In genomic region chr4:98102625-98103336, GRCm38 (mm10) we compare ENCODE assay signal across 8 mouse cellular contexts.
DNase-seq lines count a peak whose midpoint lies in the region; ATAC-seq lines count a peak whose summit lies in the region.
"Had no signal": no experiment of that assay in that cellular context is flagged by ENCODE, and none has a peak within 500 bp of the region (broad histone marks: within the 10 kb centered on the region; RNA-seq: fewer than 3 reads in every experiment).

No protein-coding gene starts in this region.

- ATAC-seq in neural tube, embryonic 13.5 days (ENCODE audit: low read depth), result no peak
- ATAC-seq in hindbrain, embryonic 12.5 days (ENCODE audit: low FRiP score), result no peak

- WGBS in neural tube, embryonic 13.5 days, result 52% methylated on average over 24 of the region's 24 CpGs
- 53% methylated on average over 24 of the region's 24 CpGs for WGBS in hindbrain, embryonic 12.5 days

- H3K36me3 ChIP-seq in neural tube, embryonic 13.5 days, result no peaks in the 10 kb centered on the region
- no peaks in the 10 kb centered on the region for H3K36me3 ChIP-seq in hindbrain, embryonic 12.5 days

- peaks cover 93% of the 10 kb centered on the region for H3K4me1 ChIP-seq in neural tube, embryonic 13.5 days (replicated peaks)
- H3K4me1 ChIP-seq in hindbrain, embryonic 12.5 days, result peaks cover 84% of the 10 kb centered on the region

- no peak overlapping the region for H3K4me2 ChIP-seq in neural tube, embryonic 13.5 days
- H3K4me2 ChIP-seq in hindbrain, embryonic 12.5 days (replicated peaks), result no peak overlapping the region

- H3K4me3 ChIP-seq in neural tube, embryonic 13.5 days, result no peak overlapping the region
- no peak overlapping the region for H3K4me3 ChIP-seq in hindbrain, embryonic 12.5 days

- no peaks in the 10 kb centered on the region for H3K27me3 ChIP-seq in neural tube, embryonic 13.5 days
- H3K27me3 ChIP-seq in hindbrain, embryonic 12.5 days, result no peaks in the 10 kb centered on the region

- H3K9me3 ChIP-seq in neural tube, embryonic 13.5 days, result no peaks in the 10 kb centered on the region
- H3K9me3 ChIP-seq in hindbrain, embryonic 12.5 days (replicated peaks), result no peaks in the 10 kb centered on the region

- DNase-seq in neural tube, embryonic 10.5 days (ENCODE audit: extremely low spot score, low spot score), result no peak
- DNase-seq in lung, adult 18-20 months, result peak; percentile 50 to 69
- DNase-seq in right cerebral cortex, postnatal 4 days, result peak; percentile 40
- DNase-seq in urinary bladder, postnatal 10 days (ENCODE audit: low spot score), result no peak
- no peak for DNase-seq in thymus, postnatal 4 days
- DNase-seq: liver had no signal

- H3K9ac ChIP-seq in neural tube, embryonic 13.5 days, result peak overlapping the region; percentile 17; the same call in 1 of the 2 replicates
- H3K9ac ChIP-seq in hindbrain, embryonic 12.5 days, result no peak overlapping the region

- peak overlapping the region; percentile 46; the same call in 1 of the 2 replicates for H3K27ac ChIP-seq in neural tube, embryonic 13.5 days (replicated peaks)
- peak overlapping the region; percentile 24 for H3K27ac ChIP-seq in hindbrain, embryonic 12.5 days

Comparison
In these comparisons a context has a peak if more than half of its experiments do, and no peak if none do; other contexts are left out.
1. DNase-seq: peak in lung, adult 18-20 months (2 of 2) and right cerebral cortex, postnatal 4 days (single experiment); none in neural tube, embryonic 10.5 days (single experiment), urinary bladder, postnatal 10 days (single experiment) and thymus, postnatal 4 days (single experiment).